ENCODE assay signal across 21 mouse cellular contexts in the genomic region with DNA sequence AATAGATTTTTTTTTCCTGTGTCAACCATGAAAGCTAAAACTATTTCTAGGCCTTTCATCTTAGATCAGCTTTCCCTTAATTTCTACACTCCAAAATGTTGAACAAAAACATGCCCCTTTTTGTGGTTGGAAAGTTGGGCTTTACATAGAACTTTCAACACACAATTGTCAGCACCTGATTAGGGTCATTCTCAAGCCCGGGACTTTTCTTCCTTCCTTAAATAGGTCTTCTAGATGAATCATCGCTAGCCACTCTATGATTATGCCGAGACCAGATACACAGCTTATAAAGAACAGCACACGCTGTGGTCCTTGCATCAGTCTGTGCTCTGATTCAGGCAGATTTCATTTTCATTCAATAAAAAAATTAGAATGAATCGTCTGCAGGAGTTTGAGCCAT.
DNase-seq lines count a peak whose midpoint lies in the region; ATAC-seq and TF ChIP-seq lines count a peak whose summit lies in the region.
"Had no signal": no experiment of that assay in that cellular context is flagged by ENCODE, and none has a peak within 500 bp of the region (broad histone marks: within the 10 kb centered on the region; RNA-seq: fewer than 3 reads in every experiment).

No protein-coding gene starts in this region.

- no peaks in the 10 kb centered on the region for H3K79me2 ChIP-seq in macrophage (ENCODE audit: inconsistent target)

- DNase-seq in 416B (ENCODE audit: low read depth) (peak; percentile 42), A20 (ENCODE audit: low read depth, low spot score) (peak; percentile 32)
- no peak for DNase-seq in spleen, adult 18-20 months
- DNase-seq in cerebellum, adult 2 months: no peak
- no peak for DNase-seq in lung, postnatal 4 days
- DNase-seq: adrenal gland, postnatal 14 days; cerebellum, adult 8-10 months; cerebellum, postnatal 14 days; embryo, embryonic 11 days; forebrain, postnatal 0 days; gastrocnemius, postnatal 14 days; heart, adult 18-20 months; heart, postnatal 36 days had no signal

- H3K4me3 ChIP-seq in bone marrow macrophage, adult 2 months (ENCODE audit: insufficient read depth, low read length): no peak overlapping the region
- no peak overlapping the region for H3K4me3 ChIP-seq in macrophage (ENCODE audit: inconsistent target)
- no peak overlapping the region for H3K4me3 ChIP-seq in cerebellum, adult 2 months (replicated peaks; ENCODE audit: insufficient read depth, low read depth, low read length)
- H3K4me3 ChIP-seq: embryonic facial prominence, embryonic 15.5 days; erythroblast, embryonic 14.5 days; heart, embryonic 15.5 days; hindbrain, embryonic 15.5 days had no signal

- H3K36me3 ChIP-seq in macrophage (ENCODE audit: inconsistent target): no peaks in the 10 kb centered on the region
- H3K36me3 ChIP-seq: embryonic facial prominence, embryonic 15.5 days; heart, embryonic 15.5 days; hindbrain, embryonic 15.5 days had no signal

- no peak for TF ChIP-seq POLR2A in bone marrow macrophage, adult 2 months (IDR thresholded peaks at IDR 0.05; ENCODE audit: borderline replicate concordance, low read depth, low read length)
- no peak for TF ChIP-seq POLR2A in cerebellum, adult 2 months (IDR thresholded peaks at IDR 0.05; ENCODE audit: borderline replicate concordance, insufficient read depth, low read length)

- 40% methylated on average over 5 of the region's 5 CpGs for WGBS in macrophage (ENCODE audit: missing documents)
- WGBS in cerebellum, adult 2 months: 89% methylated on average over 5 of the region's 5 CpGs

- peaks cover 36% of the 10 kb centered on the region for H3K4me1 ChIP-seq in bone marrow macrophage, adult 2 months (ENCODE audit: control insufficient read depth, insufficient read depth, low read length)
- no peaks in the 10 kb centered on the region for H3K4me1 ChIP-seq in cerebellum, adult 2 months (ENCODE audit: control insufficient read depth, insufficient read depth, low read length)
- H3K4me1 ChIP-seq: embryonic facial prominence, embryonic 15.5 days; hindbrain, embryonic 15.5 days had no signal

- ATAC-seq in megakaryocyte, adult 5-6 weeks (ENCODE audit: poor library complexity, severe bottlenecking): no peak
- ATAC-seq: forebrain, postnatal 0 days; intestine, embryonic 16.5 days had no signal

- no peak for TF ChIP-seq CTCF in bone marrow macrophage, adult 2 months (IDR thresholded peaks at IDR 0.05; ENCODE audit: low read depth, low read length)
- no peak for TF ChIP-seq CTCF in cerebellum, adult 2 months (IDR thresholded peaks at IDR 0.05; ENCODE audit: borderline replicate concordance, insufficient read depth, low read depth, low read length)

- peak overlapping the region; percentile 77 for H3K27ac ChIP-seq in bone marrow macrophage, adult 2 months (ENCODE audit: insufficient read depth, low read depth, low read length)
- H3K27ac ChIP-seq in macrophage: peak overlapping the region; percentile 66
- no peak overlapping the region for H3K27ac ChIP-seq in cerebellum, adult 2 months (ENCODE audit: insufficient read depth, low read length)
- H3K27ac ChIP-seq: embryonic facial prominence, embryonic 15.5 days; hindbrain, embryonic 15.5 days had no signal

- H3K27me3 ChIP-seq in cerebellum, adult 2 months (ENCODE audit: control insufficient read depth, insufficient read depth, low read length): no peaks in the 10 kb centered on the region
- H3K27me3 ChIP-seq: embryonic facial prominence, embryonic 15.5 days; heart, embryonic 15.5 days; hindbrain, embryonic 15.5 days had no signal

Comparison
In these comparisons a context has a peak if more than half of its experiments do, and no peak if none do; other contexts are left out.
1. DNase-seq: peak in 416B (single experiment) and A20 (single experiment); none in spleen, adult 18-20 months (0 of 2), cerebellum, adult 2 months (0 of 2) and lung, postnatal 4 days (0 of 2).